Mouse (Mus musculus): ENCODE data around the gene Psmd5.
"Not testable (repeated sequence)": the region's sequence is repeated elsewhere in the genome, so short reads cannot be mapped to it uniquely, and the experiment has no call there.

Psmd5 gene

DNA sequence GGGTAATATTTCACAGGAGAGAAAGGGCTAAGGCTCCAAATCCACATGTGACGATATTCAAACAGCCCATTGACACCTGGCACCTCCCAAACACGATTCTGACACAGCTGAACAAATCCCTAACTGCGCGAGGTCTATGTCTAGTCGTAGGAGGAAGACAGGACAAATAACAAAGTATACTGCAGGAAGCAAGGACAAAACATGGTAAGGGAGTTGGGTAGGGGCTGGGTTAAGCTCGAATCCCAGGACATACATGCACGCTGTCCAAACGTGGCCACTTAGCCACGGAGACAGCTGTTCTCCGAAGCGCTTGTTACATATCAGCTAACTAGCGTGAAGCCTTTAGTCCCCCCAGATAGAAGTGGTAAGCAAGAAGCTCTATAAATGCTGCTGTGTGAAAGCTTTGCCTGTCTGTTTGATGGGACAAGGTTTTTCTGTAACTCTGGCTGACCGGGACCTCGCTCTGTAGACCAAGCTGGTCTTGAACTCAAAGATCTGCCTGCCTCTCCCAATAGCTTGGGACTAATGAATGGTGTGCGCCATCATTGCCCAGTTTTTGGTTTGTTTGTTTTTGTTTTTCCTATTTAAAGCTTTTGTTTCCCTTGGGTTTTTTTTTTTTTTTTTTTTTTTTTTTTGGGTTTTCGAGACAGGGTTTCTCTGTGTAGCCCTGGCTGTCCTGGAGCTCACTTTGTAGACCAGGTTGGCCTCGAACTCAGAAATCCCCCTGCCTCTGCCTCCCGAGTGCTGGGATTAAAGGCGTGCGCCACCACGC, 48.1 kb downstream of the Psmd5 start:
- no peak for DNase-seq (ENCODE audit: low spot score)

GRCm38 (mm10) chr2:34825827-34826459, 48.8 kb downstream of the Psmd5 start, which contains the start of gene Fbxw2:
Gene Fbxw2 (minus strand): TSS chr2:34826311.
- peak; percentile 92 for DNase-seq (ENCODE audit: low spot score)

DNA sequence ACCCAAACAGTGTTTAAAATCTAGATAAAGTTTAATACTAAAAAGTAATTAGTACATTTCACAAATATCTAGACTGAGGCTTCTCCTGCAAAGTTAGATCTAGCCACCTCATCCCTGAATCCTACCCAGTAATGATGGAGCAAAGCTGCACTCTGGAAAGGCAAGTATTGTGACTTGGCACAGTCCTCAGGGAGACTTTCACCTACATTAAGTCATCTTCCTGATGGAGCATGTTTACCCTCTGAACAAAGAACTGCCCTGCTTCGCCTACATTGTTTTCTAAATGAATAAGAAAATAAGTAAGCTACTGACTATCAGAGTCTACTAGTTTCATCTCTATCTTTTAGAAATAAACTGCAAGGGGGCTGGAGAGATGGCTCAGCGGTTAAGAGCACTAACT, 56.3 kb downstream of the Psmd5 start:
- no peak for DNase-seq (ENCODE audit: low spot score)

DNA sequence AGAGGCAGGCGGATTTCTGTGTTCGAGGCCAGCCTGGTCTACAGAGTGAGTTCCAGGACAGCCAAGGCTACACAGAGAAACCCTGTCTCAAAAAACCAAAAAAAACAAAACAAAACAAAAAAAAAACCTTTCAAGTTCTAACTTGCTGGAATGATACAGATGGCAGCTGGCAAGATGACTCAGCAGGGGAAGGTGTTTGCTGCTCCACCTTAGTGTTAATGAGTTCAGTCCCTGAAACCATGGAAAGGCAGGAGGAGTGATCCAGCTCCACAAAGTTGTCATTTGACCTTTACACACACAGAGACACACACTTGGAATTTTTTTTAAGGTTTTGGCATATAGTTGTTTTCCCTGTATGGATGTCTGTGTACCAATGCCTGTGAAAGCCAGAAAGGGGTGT, 58.9 kb downstream of the Psmd5 start:
- not testable (repeated sequence) for DNase-seq (ENCODE audit: low spot score)

GRCm38 (mm10) chr2:34812706-34813105, 62.1 kb downstream of the Psmd5 start:
- no peak for DNase-seq (ENCODE audit: low spot score)

DNA sequence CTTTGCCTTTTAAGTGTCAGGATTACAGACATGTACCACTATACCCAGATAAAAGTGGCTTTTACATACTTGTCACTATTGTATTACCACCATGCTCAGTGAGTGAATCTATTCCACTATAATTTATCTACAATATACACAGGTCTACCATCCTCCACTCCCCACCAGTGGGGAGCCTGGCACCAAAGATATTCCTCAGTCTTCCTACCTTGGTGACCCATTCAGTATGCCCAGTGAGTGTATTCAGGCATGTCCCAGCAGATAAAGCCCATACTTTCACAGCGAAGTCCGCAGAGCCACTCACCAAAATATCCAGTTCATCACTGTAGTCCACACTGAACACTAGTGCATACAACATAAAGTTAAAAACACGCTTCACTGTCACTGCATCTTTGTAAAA, 64.0 kb downstream of the Psmd5 start:
- DNase-seq (ENCODE audit: low spot score), result no peak

DNA sequence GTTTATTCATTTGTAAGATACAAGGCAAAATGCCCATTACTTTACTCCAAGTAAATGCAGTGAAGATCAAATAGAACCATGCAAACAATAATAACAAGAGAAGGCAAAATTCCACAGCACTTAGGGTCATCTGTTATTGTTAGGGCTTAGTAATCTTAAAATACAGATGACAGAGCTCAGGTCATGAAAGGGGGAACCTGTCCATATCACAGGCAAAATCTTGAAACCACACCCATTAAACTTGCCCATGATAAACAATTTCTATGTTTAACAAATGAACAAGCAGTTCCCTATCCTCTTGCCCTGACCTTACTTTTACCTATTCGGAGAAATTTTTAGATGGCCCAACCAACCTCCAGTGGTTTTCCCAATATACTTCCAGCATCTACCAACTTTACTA, 65.2 kb downstream of the Psmd5 start:
- DNase-seq (ENCODE audit: low spot score), result no peak

DNA sequence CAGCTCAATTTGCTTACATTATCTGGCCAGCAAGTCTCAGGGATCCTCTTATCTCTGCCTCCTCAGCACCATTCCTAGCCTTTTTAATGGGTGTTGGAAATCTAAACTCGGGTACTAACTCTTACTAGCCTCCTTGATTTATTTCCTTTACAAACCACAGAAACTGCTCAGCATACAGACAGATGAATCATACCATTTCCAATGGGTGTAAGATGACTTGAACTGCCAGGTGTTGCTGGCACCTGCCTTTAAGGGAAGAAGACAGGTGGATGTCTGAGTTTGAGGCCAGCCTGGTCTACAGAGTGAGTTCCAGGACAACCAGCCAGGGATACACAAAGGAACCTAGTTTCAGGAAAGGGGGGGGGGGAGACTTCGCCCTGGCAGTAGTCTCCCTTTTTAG, 66.7 kb downstream of the Psmd5 start:
- no peak for DNase-seq (ENCODE audit: low spot score)

DNA sequence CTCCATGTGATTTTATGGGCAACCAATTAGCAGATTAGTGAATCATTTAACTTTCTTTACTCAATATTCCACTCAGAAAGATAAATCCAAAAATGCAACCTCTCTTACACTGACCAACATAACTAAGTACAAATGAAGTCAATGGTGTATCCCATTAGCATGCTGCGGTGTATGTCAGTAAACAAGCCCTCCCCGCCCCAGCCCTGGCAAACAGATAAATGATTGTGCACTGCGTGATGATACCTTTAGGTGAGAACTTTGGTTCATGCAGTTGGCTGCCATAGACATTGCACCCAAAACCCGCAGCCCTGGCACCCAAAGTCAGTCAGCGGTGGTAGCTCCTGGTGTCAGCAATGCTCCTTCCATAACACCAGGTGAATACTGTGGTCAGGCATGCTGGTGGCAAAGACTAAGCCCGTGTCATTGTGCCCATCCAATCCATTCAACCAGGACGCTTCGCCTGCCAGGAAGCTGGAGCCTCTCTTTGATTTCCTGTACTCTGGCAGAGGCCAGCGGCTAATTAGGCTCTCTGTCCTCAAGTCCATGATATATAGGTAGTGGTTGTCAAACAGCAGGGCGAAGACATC, 69.3 kb downstream of the Psmd5 start:
- DNase-seq (ENCODE audit: low spot score), result no peak

GRCm38 (mm10) chr2:34804815-34805214, 70.0 kb downstream of the Psmd5 start:
- no peak for DNase-seq (ENCODE audit: low spot score)

DNA sequence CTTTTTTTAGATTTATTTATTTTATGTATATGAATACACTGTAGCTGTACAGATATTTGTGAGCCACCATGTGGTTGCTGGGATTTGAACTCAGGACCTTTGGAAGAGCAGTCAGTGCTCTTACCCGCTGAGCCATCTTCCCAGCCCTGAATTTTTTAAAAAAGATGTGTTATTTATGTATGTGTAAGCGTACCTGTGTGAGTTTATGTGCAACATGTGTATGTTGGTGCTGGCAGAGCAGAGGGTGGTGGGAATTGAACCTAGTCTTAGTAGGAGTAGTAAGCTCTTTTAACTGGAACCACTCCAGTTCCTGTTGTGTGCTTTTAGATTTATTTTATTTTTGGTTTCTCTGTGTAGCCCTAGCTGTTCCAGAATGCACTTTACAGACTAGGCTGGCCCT, 70.6 kb downstream of the Psmd5 start:
- no peak for DNase-seq (ENCODE audit: low spot score)

DNA sequence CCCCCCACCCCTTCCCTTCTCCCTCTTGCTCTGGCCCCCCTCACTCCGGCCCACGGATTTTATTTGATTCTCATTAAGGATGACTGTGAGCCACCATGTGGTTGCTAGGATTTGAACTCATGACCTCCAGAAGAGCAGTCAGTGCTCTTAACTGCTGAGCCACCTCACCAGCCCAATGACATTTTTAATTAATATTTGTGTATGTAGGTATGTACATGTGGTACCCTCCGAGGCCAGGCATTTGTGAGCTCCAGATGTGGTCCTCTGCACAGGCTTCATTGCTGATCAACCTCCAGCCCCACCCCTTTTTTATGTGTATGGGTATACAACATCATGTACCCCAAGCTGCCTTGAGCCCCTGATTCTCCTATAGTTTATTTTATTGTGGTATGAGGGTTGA, 71.0 kb downstream of the Psmd5 start:
- DNase-seq (ENCODE audit: low spot score), result no peak

DNA sequence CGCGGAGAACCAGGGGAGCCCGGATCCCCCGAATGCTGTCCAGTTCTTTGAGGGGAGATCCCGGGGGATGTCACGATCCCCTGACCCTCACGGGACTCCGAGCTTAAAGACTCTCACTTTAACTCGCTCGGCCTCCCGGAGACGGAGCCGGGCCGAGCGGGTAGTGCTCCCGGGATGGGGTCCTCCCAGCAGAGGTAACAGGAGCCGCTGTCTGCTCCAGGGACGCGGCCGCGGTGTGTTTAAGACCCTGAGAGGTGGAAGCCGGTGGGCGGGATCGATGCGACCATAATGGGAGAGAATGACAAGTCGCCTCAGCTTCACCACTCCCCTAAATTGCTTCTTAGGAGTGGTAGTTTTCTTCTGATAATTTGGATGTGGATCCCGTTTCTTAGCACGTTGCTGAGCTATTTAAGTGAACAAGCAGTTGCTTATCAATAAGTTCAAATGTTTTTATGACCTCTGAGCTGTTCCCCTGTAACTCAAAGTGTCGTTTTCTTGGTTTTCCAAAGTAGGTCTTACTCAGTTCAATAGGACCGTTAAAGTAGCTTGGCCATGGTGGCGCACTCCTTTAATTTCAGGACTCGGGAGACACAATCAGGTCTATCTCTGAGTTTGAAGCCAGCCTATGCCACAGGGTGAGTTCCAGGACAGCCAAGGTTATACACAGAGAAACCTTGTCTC, 72.1 kb downstream of the Psmd5 start:
- peak; percentile 15 for DNase-seq (ENCODE audit: low spot score)

- DNase-seq (ENCODE audit: low spot score), result peak; percentile 98
These were observed 73.0 kb downstream of the Psmd5 start for GRCm38 (mm10) chr2:34801516-34802482.

- DNase-seq (ENCODE audit: low spot score), result no peak
These were observed 74.4 kb downstream of the Psmd5 start for GRCm38 (mm10) chr2:34800371-34800770.
